Mouse (Mus musculus): Measurements from ENCODE around the gene Zfp534. TPM values are rescaled to one million over a fixed set of nuclear protein-coding genes. Genes with fewer than 3 reads are reported as not detected.
A peak's percentile ranks its signal among the peaks of the same experiment; 100 is the strongest.
"Not testable (repeated sequence)": the region's sequence is repeated elsewhere in the genome, so short reads cannot be mapped to it uniquely, and the experiment has no call there.

The Zfp534 gene
- polyA plus RNA-seq (2015; fragmentation: Nextera tagmentation; extraction: Ambion mirVana) = not detected in 2 replicates

DNA sequence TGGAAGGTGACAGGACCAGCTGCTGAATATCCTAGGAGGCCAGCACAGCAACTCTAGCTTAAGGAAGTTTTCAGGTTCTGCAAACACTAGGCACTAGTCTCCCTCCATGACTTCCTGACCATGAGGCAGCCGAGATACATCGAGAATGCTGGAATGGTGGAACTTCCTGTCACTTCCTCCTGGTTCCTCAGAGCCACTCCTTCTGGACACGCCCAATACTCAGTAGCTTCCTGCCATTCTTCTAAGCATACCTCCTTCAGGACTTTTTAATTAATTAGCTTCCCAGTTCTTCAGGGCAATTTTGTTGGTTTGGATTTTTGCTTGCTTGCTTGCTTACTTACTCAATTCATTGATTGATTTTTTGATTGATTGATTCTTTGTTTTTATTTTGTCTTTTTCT lies at the start of gene Zfp534:
TSS of gene Zfp534 (minus strand) at position 101 of the 400 bp plus-strand sequence.
- not testable (repeated sequence) for H3K9ac ChIP-seq; H3K27me3 ChIP-seq; H3K4me2 ChIP-seq; H3K27ac ChIP-seq; H3K36me3 ChIP-seq; H3K9me3 ChIP-seq (replicated peaks); H3K4me1 ChIP-seq; ATAC-seq (replicated peaks; ENCODE audit: low FRiP score); H3K4me3 ChIP-seq (replicated peaks)
- 72% methylated on average over 3 of the region's 3 CpGs for WGBS

DNA sequence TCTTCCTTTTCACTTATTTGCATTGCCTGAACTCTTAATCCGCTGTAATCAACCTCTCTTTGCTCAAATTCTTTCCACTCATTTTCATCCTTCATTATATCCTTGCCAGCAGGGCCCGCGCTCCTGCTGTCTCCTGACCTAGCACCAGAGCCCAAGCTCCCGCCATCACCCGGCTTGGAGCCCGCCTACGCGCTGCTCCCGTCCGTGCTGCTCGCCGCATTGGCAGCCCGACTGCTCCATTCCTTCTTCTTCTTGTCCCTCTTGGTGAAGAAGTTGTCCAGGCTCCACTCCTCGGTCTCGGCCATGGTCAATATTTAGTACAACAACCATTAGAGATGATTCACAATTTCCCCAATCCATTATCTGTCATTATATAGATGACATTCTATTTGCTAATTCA lies 43.9 kb upstream of the Zfp534 start:
- WGBS = 96% methylated on average over 14 of the region's 15 CpGs
- H3K36me3 ChIP-seq; H3K4me1 ChIP-seq; ATAC-seq (replicated peaks; ENCODE audit: low FRiP score); H3K27ac ChIP-seq; H3K9me3 ChIP-seq (replicated peaks); H3K27me3 ChIP-seq; H3K4me2 ChIP-seq; H3K4me3 ChIP-seq (replicated peaks); H3K9ac ChIP-seq: not testable (repeated sequence)

DNA sequence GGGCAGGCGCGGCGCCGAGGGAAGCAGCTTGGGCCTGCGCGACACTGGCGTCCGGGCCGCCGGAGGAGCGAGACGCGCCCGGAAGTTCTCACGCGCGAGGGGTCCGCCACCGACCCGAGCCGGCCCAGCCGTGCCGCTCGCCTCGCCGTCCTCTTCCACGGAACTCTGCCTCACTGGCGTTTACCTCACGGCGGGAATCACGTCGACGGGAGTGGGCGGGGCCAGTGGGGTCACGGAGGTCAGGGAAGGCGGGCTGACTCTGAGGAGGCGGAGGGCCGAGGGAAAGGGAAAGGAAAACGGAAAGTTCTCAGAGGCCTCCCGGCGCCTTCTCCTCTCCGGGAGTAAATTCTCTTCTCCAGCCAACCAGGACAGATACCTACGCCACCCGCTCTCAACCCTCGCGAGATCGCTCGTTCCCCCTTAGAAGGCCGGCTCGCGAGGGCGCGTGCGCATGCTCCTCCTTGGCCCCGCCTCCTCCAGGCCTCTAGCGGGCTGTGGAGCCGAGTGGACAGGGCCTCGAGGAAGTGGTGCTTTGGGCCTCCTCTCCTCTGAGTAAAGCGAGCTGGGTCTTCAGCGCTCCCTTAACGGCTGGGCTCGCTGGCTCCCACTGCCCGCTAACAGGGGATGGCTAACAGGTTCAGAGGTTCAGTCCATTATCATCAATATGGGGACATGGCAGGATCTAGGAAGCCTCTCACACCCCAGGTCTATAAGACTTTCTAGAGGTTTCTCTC lies 36.5 kb upstream of the Zfp534 start:
- not testable (repeated sequence) for H3K27ac ChIP-seq; H3K27me3 ChIP-seq; H3K36me3 ChIP-seq; H3K4me1 ChIP-seq; H3K9ac ChIP-seq; H3K9me3 ChIP-seq (replicated peaks)
- 27% methylated on average over 63 of the region's 63 CpGs for WGBS
- Histone ChIP-seq H3K4me2 (peak overlapping the region; percentile 54), H3K4me3 (replicated peaks) (peak overlapping the region; percentile 42)
- ATAC-seq (replicated peaks; ENCODE audit: low FRiP score) = peak; percentile 67; the same call in 1 of the 2 replicates

- WGBS = 90% methylated on average over 5 of the region's 5 CpGs
- H3K4me2 ChIP-seq; H3K4me1 ChIP-seq; H3K9ac ChIP-seq; H3K9me3 ChIP-seq (replicated peaks); H3K36me3 ChIP-seq; H3K27me3 ChIP-seq; ATAC-seq (replicated peaks; ENCODE audit: low FRiP score); H3K4me3 ChIP-seq (replicated peaks); H3K27ac ChIP-seq: not testable (repeated sequence)
Observed at GRCm38 (mm10) chr4:147655245-147655644, 47.1 kb downstream of the Zfp534 start.

GRCm38 (mm10) chr4:147647407-147647806 lies 54.9 kb downstream of the Zfp534 start:
- not testable (repeated sequence) for H3K27me3 ChIP-seq; H3K36me3 ChIP-seq; H3K9me3 ChIP-seq (replicated peaks); H3K27ac ChIP-seq; H3K4me2 ChIP-seq; ATAC-seq (replicated peaks; ENCODE audit: low FRiP score); H3K4me3 ChIP-seq (replicated peaks); H3K9ac ChIP-seq; H3K4me1 ChIP-seq
- WGBS = no CpG with 5 or more reads among the region's 3 CpGs

DNA sequence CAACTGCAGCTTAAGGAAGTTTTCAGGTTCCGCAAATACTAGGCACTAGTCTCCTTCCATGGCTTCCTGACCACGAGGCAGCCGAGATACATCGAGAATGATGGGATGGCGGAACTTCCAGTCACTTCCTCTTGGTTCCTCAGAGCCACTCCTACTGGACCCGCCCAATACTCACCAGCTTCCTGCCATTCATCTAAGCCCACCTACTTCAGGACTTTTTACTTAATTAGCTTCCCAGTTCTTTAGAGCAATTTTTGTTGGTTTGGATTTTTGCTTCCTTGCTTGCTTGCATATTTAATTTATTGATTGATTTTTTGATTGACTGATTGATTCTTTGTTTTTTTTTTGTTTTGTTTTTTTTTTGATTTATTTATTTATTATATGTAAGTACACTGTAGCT lies 59.9 kb downstream of the Zfp534 start, which contains the start of gene Zfp979:
TSS of gene Zfp979 (minus strand) at position 101 of the 400 bp plus-strand sequence.
- not testable (repeated sequence) for H3K4me3 ChIP-seq (replicated peaks); H3K27me3 ChIP-seq; H3K4me2 ChIP-seq; H3K27ac ChIP-seq; H3K9me3 ChIP-seq (replicated peaks); H3K36me3 ChIP-seq; H3K4me1 ChIP-seq; H3K9ac ChIP-seq; ATAC-seq (replicated peaks; ENCODE audit: low FRiP score)
- WGBS = no CpG with 5 or more reads among the region's 6 CpGs

DNA sequence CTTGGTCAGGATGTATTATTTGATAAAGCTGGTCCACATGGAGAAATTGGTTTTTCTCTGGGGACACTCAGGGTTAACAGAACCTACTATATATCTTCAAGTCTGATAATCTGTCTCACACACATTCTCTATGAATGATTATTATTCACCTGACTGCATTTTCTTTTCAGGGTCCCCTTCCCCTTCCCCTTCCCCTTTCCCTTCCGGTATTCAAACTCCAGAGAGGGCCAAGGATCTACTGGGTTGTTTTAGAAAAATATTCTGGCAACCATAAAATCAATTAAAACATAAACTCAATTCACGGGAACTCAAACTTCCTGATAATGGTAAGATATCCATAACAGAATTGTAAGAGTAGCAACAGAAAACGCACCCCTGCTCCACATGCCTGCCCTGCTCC lies 60.4 kb downstream of the Zfp534 start:
- not testable (repeated sequence) for H3K27me3 ChIP-seq; H3K4me2 ChIP-seq; H3K4me1 ChIP-seq; ATAC-seq (replicated peaks; ENCODE audit: low FRiP score); H3K27ac ChIP-seq; H3K9ac ChIP-seq; H3K4me3 ChIP-seq (replicated peaks); H3K9me3 ChIP-seq (replicated peaks); H3K36me3 ChIP-seq
- WGBS = 51% methylated on average over 2 of the region's 3 CpGs

GRCm38 (mm10) chr4:147633818-147634262 lies 68.5 kb downstream of the Zfp534 start:
- no CpG with 5 or more reads among the region's 2 CpGs for WGBS
- H3K9ac ChIP-seq; H3K4me3 ChIP-seq (replicated peaks); H3K27ac ChIP-seq; H3K4me1 ChIP-seq; H3K36me3 ChIP-seq; H3K9me3 ChIP-seq (replicated peaks); H3K4me2 ChIP-seq; H3K27me3 ChIP-seq: not testable (repeated sequence)
- peak; percentile 69; the same call in 1 of the 2 replicates for ATAC-seq (replicated peaks; ENCODE audit: low FRiP score)

Other genes starting within 250 kb of the Zfp534 start
- 7.7 and 8.0 TPM in 2 replicates for gene Zfp982, start 210.1 kb downstream of the Zfp534 start, polyA plus RNA-seq (2015; fragmentation: Nextera tagmentation; extraction: Ambion mirVana)
- gene Gm16503, start 162.3 kb downstream of the Zfp534 start, polyA plus RNA-seq (2015; fragmentation: Nextera tagmentation; extraction: Ambion mirVana) = 0.36 and 0.49 TPM in 2 replicates
- 0.30 and 0.53 TPM in 2 replicates for gene Zfp985, start 149.3 kb downstream of the Zfp534 start, polyA plus RNA-seq (2015; fragmentation: Nextera tagmentation; extraction: Ambion mirVana)
- gene Zfp979, start 60.0 kb downstream of the Zfp534 start, polyA plus RNA-seq (2015; fragmentation: Nextera tagmentation; extraction: Ambion mirVana) = 4.0 TPM in 2 replicates
- 8.3 and 9.1 TPM in 2 replicates for gene Zfp984, start 107.2 kb upstream of the Zfp534 start, polyA plus RNA-seq (2015; fragmentation: Nextera tagmentation; extraction: Ambion mirVana)
- 4.8 and 5.6 TPM in 2 replicates for gene Zfp933, start 145.8 kb upstream of the Zfp534 start, polyA plus RNA-seq (2015; fragmentation: Nextera tagmentation; extraction: Ambion mirVana)
- 45.2 and 51.3 TPM in 2 replicates for gene Miip, start 166.3 kb upstream of the Zfp534 start, polyA plus RNA-seq (2015; fragmentation: Nextera tagmentation; extraction: Ambion mirVana)
- gene Fv1, start 166.4 kb upstream of the Zfp534 start, polyA plus RNA-seq (2015; fragmentation: Nextera tagmentation; extraction: Ambion mirVana) = 12.8 and 12.9 TPM in 2 replicates
- gene Mfn2, start 202.2 kb upstream of the Zfp534 start, polyA plus RNA-seq (2015; fragmentation: Nextera tagmentation; extraction: Ambion mirVana) = 36.9 and 39.0 TPM in 2 replicates
- gene Plod1, start 234.2 kb upstream of the Zfp534 start, polyA plus RNA-seq (2015; fragmentation: Nextera tagmentation; extraction: Ambion mirVana) = 47.2 and 56.0 TPM in 2 replicates
- gene 2510039O18Rik, start 238.3 kb upstream of the Zfp534 start, polyA plus RNA-seq (2015; fragmentation: Nextera tagmentation; extraction: Ambion mirVana) = 15.3 and 17.0 TPM in 2 replicates